Mouse (Mus musculus) layer of hippocampus, adult 6 months (tissue): ENCODE data around the gene Gm20807. TPM values are rescaled to one million over a fixed set of nuclear protein-coding genes. Genes with fewer than 3 reads are reported as not detected.

ENCODE experiments used
- long read RNA-seq, 2 experiments: library from polyadenylated mRNA; unstranded; transcript quantifications; one replicate each; pipeline ENCODE4 v2.0.0; 2019 to 2020
- polyA plus RNA-seq: library from polyadenylated mRNA; unstranded; fragments of <200 nt; fragmentation: Nextera tagmentation; gene quantifications from 2 replicates; pipeline ENCODE4 v1.2.3, GENCODE M21; 2021

Gm20807 gene
- not detected in 2 replicates for polyA plus RNA-seq
- long read RNA-seq, experiment 1, result 0 reads
- long read RNA-seq, experiment 2, result 0 reads

GRCm38 (mm10) chrY:13042591-13042990, at the start of gene Gm20807:
TSS of gene Gm20807 (plus strand) at chrY:13042891.

Other genes with a start within 250 kb of the Gm20807 start
- not detected in 2 replicates for gene Gm21891, start 90.6 kb downstream of the Gm20807 start, polyA plus RNA-seq
- gene Gm21425, start 119.1 kb downstream of the Gm20807 start, polyA plus RNA-seq, result not detected in 2 replicates
- gene Gm21828, start 181.0 kb downstream of the Gm20807 start, polyA plus RNA-seq, result not detected in 2 replicates
- not detected in 2 replicates for gene Gm21440, start 209.5 kb downstream of the Gm20807 start, polyA plus RNA-seq
- not detected in 2 replicates for gene Gm21454, start 209.6 kb downstream of the Gm20807 start, polyA plus RNA-seq